Mouse (Mus musculus): Measurements from ENCODE around the gene St14.

- TF ChIP-seq HCFC1 (IDR thresholded peaks at IDR 0.05; ENCODE audit: borderline replicate concordance, insufficient read depth, low read length) (no peak), CHD2 (IDR thresholded peaks at IDR 0.05; ENCODE audit: low read depth, low read length) (no peak), ZC3H11A (IDR thresholded peaks at IDR 0.05; ENCODE audit: borderline replicate concordance, low read depth, low read length) (no peak), MAFK (IDR thresholded peaks at IDR 0.05; ENCODE audit: insufficient read depth, low read depth, low read length) (peak; percentile 74), ZNF384 (IDR thresholded peaks at IDR 0.05; ENCODE audit: low read depth, low read length) (no peak)
Measured at GRCm38 (mm10) chr9:31072256-31072655, 59.4 kb downstream of the St14 start.
